Mouse (Mus musculus): Measurements from ENCODE around the gene Zfp799. TPM values are rescaled to one million over a fixed set of nuclear protein-coding genes. Genes with fewer than 3 reads are reported as not detected.

Gene Zfp799
- polyA plus RNA-seq, 1 experiment, result 5.8 TPM

DNA sequence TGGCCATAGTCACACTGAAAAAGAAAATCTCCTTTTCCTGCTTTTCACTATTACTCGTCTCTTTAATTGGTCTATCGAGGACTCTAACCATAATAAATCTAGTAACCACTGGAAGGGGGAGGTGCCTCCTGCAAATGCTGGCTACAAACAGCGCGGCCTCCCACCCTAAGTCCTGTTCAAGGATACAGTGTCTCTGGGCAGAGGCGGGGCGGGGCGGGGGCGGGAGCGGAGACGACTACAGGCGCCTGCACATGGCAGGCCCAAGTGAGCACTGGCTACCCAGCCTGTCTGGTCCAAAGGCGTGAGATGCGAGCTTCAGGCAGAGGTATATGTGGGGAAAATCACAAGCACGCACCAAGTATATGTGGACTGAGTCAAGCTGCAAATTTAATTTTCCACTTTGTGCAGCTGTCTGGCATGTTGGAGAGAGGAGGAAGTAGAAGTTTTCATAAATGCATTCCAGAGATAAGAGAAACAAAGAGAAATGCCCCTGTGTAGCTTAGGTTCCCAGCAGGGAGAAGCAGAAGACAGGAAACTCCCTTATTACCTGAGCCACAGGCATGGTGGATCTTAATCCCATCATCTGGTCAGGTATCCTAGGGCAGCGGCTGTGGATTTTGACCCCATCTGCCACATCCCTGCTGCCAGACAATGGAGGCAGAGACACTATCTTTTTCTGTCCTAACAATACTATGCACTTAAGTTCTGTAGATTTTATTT, 9.2 kb upstream of the Zfp799 start:
- TF ChIP-seq CTCF (IDR thresholded peaks at IDR 0.05; ENCODE audit: insufficient read depth, low read length), result no peak
- no peak for TF ChIP-seq POLR2A (IDR thresholded peaks at IDR 0.05; ENCODE audit: borderline replicate concordance, extremely low read depth, low read depth, low read length)
- Histone ChIP-seq H3K4me1 (ENCODE audit: control insufficient read depth, insufficient read depth, low read length) (no peaks in the 10 kb centered on the region), H3K4me3 (replicated peaks; ENCODE audit: extremely low read depth, low read depth, low read length) (no peak overlapping the region)
- 22% methylated on average over 15 of the region's 15 CpGs for WGBS
- DNase-seq, result no peak

DNA sequence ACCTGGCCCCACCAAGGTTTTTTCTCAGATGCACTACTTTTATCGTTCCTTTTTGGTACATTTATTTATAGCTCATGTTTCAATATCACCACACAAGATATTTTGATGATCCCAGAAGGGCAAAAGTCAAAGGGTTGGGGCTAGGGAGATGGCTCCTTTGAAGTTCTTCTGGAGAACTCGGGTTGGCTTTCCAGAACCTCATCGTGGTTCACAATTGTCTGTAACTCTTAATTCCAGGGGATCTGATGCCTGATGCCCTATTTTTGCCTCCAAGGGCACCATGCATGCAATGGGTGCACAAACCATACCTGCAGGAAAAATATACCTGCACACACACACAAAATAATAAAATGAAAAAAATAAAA, 339 bp upstream of the Zfp799 start:
- TF ChIP-seq POLR2A (IDR thresholded peaks at IDR 0.05; ENCODE audit: borderline replicate concordance, extremely low read depth, low read depth, low read length), result no peak
- TF ChIP-seq CTCF (IDR thresholded peaks at IDR 0.05; ENCODE audit: insufficient read depth, low read length), result no peak
- 30% methylated on average over 3 of the region's 3 CpGs for WGBS
- Histone ChIP-seq H3K4me3 (replicated peaks; ENCODE audit: extremely low read depth, low read depth, low read length) (no peak overlapping the region), H3K4me1 (ENCODE audit: control insufficient read depth, insufficient read depth, low read length) (peaks cover 5% of the 10 kb centered on the region; the same call in 1 of the 2 replicates)
- DNase-seq, result no peak

DNA sequence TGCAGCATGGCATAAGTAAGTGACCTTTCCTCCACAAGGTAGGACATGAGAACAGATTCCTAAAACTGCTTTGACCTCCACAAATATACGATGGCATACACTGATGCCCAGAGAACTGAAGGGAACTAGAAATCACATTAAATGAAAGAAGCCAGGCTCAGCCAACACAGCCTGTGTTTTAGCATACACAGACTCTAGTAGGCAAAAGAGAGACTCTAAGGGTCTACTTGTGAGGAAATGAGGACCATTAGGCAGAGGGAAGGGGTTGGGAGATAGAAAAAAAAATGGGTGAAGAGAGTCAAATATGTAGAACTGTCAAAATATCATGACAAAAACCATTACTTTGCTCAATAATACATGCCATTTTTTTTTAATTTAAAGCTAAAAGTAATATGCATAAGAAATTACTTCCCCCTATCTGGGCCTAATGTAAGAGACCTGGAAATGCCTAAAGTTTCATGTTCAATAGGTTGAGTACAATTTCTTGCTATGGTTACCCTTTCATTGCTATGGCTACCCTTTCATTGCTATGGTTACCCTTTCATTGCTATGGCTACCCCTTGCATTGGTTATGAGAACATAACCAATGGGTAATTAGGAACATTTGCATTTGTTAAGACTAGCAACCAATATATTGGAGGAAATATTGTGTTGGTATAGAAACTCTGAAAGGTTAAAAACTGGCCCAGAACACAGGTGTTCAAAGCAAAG, 13.8 kb downstream of the Zfp799 start:
- no peak for DNase-seq
- TF ChIP-seq POLR2A (IDR thresholded peaks at IDR 0.05; ENCODE audit: borderline replicate concordance, extremely low read depth, low read depth, low read length) (no peak), CTCF (IDR thresholded peaks at IDR 0.05; ENCODE audit: insufficient read depth, low read length) (no peak)
- H3K4me1 ChIP-seq (ENCODE audit: control insufficient read depth, insufficient read depth, low read length), result no peaks in the 10 kb centered on the region
- H3K4me3 ChIP-seq (replicated peaks; ENCODE audit: extremely low read depth, low read depth, low read length), result no peak overlapping the region
- 94% methylated on average over 1 of the region's 1 CpGs for WGBS

DNA sequence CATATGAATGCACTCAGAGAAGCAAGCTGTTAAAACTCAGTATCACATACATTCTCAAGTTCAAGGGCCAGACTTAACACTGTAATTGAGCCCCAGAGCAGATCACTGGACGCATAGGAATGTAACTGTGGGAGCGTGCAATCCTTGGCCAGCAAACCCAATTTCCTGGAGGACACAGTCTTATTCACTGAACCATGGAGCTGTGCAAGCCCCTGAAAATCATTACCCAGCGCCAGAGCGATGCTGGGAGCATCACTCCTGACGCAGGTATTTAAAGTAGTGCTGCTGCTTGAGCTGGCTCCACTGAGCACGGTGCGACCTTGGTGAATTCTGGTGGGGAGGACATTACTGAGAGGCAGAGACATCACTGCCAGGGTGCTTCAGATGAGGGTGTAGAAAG, 15.9 kb downstream of the Zfp799 start:
- no peak overlapping the region for H3K4me3 ChIP-seq (replicated peaks; ENCODE audit: extremely low read depth, low read depth, low read length)
- no peak for TF ChIP-seq POLR2A (IDR thresholded peaks at IDR 0.05; ENCODE audit: borderline replicate concordance, extremely low read depth, low read depth, low read length)
- no peak for TF ChIP-seq CTCF (IDR thresholded peaks at IDR 0.05; ENCODE audit: insufficient read depth, low read length)
- DNase-seq, result no peak
- 79% methylated on average over 7 of the region's 7 CpGs for WGBS
- H3K4me1 ChIP-seq (ENCODE audit: control insufficient read depth, insufficient read depth, low read length), result no peaks in the 10 kb centered on the region

DNA sequence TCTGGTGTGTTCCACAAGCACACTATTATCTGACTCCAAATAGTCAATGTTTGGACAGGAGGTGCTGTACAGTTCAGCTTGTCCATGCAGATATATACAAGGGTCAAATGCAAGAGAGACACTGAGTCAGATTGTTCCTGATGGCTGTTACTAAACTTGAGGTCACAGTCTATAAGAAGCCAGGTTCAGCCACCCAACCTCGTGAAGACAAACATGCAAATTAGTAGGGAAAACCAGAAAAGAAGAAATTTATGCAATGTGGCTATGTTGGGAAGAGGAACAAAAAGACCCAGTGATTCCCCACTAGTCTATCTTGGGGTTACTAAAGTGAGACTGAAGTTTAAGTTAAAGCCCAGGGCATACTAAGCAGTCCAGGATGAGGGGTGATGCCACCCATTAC, 19.4 kb downstream of the Zfp799 start:
- TF ChIP-seq CTCF (IDR thresholded peaks at IDR 0.05; ENCODE audit: insufficient read depth, low read length) (no peak), POLR2A (IDR thresholded peaks at IDR 0.05; ENCODE audit: borderline replicate concordance, extremely low read depth, low read depth, low read length) (no peak)
- WGBS, result 40% methylated on average over 1 of the region's 1 CpGs

DNA sequence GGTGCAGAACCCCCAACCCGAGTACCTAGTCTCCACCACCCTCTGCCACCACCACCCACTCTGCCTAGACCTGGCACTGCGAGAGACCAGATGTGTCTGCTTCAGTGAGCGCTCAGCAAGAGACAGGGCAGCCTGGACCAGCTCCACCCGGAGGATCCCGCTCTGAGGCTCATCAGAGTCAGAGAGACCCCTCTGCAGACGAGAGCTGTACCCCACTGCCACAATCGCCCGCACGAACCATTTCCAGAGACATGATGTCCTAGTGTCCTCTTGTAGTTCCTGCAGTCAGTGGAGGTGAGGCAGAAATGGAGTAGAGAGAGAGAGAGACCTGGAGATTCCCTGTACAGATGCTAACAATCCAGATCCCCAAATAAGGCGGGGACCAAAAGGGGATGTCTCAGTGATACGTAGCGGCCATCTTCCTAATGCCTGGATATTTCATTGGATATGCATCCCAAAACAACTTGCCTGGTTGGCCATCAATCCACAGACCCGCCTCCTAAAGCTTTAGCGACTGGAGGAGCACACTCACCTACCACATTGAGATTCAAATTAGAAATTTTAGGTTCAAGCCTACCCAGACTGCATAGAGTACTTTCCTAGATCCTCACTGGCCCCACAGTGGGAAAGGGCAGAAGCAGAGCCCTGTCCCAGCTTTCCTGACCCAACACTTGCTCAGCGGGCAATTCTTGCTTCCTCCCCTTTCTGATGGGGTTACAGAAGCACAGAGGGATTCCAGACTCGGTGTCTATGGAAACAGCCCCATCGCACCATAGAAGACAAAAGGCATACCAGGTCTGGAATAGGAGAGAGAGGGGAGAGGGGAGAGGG, 20.3 kb downstream of the Zfp799 start, which contains the start of gene Zfp811:
Zfp811 (minus strand) TSS at position 388 of the 831 bp plus-strand sequence.
- TF ChIP-seq POLR2A (IDR thresholded peaks at IDR 0.05; ENCODE audit: borderline replicate concordance, extremely low read depth, low read depth, low read length) (no peak), CTCF (IDR thresholded peaks at IDR 0.05; ENCODE audit: insufficient read depth, low read length) (no peak)
- 7% methylated on average over 17 of the region's 17 CpGs for WGBS
- Histone ChIP-seq H3K4me3 (replicated peaks; ENCODE audit: extremely low read depth, low read depth, low read length) (no peak within 1 kb of the TSS), H3K4me1 (ENCODE audit: control insufficient read depth, insufficient read depth, low read length) (no peaks in the 10 kb centered on the region; the same call in 1 of the 2 replicates)
- no peak for DNase-seq

More for the DNA sequence above, 19.4 kb downstream of the Zfp799 start:
- Histone ChIP-seq H3K4me3 (replicated peaks; ENCODE audit: extremely low read depth, low read depth, low read length) (no peak overlapping the region), H3K4me1 (ENCODE audit: control insufficient read depth, insufficient read depth, low read length) (no peaks in the 10 kb centered on the region; the same call in 1 of the 2 replicates)
- DNase-seq, result no peak

DNA sequence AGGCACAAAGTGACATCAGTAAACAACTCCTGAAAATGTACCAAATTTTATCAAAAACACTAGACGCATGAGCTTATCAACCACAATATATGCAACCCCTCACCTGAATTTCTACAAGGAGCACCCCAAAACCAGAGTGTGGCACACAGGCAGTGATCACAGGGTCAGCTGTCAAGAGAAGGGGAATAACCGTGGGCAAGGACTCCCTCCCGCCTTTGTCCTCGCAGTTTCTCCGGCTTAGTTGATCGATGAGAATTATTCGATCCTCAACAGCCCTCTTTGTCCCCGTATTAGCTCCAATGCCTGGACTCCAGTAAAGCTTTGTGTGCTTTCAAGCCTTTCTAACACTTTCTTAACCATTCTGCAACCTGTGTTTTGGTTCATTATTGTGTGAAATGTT, 21.1 kb downstream of the Zfp799 start:
- Histone ChIP-seq H3K4me1 (ENCODE audit: control insufficient read depth, insufficient read depth, low read length) (no peaks in the 10 kb centered on the region; the same call in 1 of the 2 replicates), H3K4me3 (replicated peaks; ENCODE audit: extremely low read depth, low read depth, low read length) (no peak overlapping the region)
- no peak for DNase-seq
- no peak for TF ChIP-seq CTCF (IDR thresholded peaks at IDR 0.05; ENCODE audit: insufficient read depth, low read length)
- TF ChIP-seq POLR2A (IDR thresholded peaks at IDR 0.05; ENCODE audit: borderline replicate concordance, extremely low read depth, low read depth, low read length), result no peak
- 12% methylated on average over 8 of the region's 8 CpGs for WGBS

DNA sequence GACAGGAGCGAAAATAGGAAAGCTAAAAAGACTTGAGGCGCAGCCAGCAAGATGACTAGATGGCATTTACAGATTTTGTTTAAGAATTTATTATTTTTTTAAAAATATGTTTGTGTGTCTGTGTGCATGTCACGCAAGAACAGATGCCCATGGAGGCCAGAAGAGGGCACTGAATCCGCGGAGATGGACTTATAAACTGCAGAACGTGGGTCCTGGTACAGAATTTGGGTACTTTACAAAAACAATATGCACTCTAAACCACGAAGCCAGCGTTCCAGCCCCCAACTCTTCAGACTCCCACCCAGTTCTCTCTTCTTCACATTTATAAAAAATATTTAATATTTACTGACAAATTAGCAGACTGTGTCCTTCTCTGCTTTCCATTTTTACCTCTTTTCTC, 40.8 kb downstream of the Zfp799 start:
- Histone ChIP-seq H3K4me3 (replicated peaks; ENCODE audit: extremely low read depth, low read depth, low read length) (no peak overlapping the region), H3K4me1 (ENCODE audit: control insufficient read depth, insufficient read depth, low read length) (peaks cover 20% of the 10 kb centered on the region)
- 78% methylated on average over 8 of the region's 8 CpGs for WGBS
- no peak for DNase-seq
- TF ChIP-seq CTCF (IDR thresholded peaks at IDR 0.05; ENCODE audit: insufficient read depth, low read length), result no peak
- TF ChIP-seq POLR2A (IDR thresholded peaks at IDR 0.05; ENCODE audit: borderline replicate concordance, extremely low read depth, low read depth, low read length), result no peak

DNA sequence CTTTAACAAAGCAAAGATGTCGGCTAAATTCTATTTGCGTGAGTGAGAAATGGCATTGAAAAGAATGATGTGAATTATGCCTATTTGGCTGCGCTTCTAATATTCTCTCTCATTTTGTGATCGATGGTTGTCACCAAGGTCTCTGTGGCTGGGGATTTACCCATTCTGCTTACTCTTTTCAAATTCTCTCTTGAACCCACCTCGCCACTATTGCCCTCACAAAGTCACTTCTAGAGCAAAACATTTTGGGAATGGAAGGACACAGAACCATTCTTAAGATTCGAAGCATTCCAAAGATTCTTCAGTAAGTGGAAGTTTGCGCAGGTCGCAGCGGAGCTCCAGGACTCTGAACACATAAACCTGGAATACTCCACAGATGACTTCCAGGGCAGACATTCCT, 41.5 kb downstream of the Zfp799 start:
- Histone ChIP-seq H3K4me1 (ENCODE audit: control insufficient read depth, insufficient read depth, low read length) (peaks cover 20% of the 10 kb centered on the region), H3K4me3 (replicated peaks; ENCODE audit: extremely low read depth, low read depth, low read length) (peak overlapping the region; percentile 54)
- TF ChIP-seq POLR2A (IDR thresholded peaks at IDR 0.05; ENCODE audit: borderline replicate concordance, extremely low read depth, low read depth, low read length) (no peak), CTCF (IDR thresholded peaks at IDR 0.05; ENCODE audit: insufficient read depth, low read length) (no peak)
- DNase-seq, result no peak
- WGBS, result 8% methylated on average over 9 of the region's 9 CpGs

Measured in lung, adult 2 months (tissue).